Mouse (Mus musculus) midbrain, embryonic 15.5 days (tissue): Measurements from ENCODE around the gene Pcbp3. TPM values are rescaled to one million over a fixed set of nuclear protein-coding genes. Genes with fewer than 3 reads are reported as not detected.

Experiments
- ATAC-seq: fragments of 200-750 bp; cut with Nextera tagmentation; replicated peaks from 2 replicates; pipeline ENCODE4 v1.8.0; 2017; ENCODE audit warnings: moderate TSS enrichment
- H3K27ac ChIP-seq: fragments of 300-500 bp; sonication (generic); 2 replicates; pipeline ENCODE4 v1.5.1; 2015; ENCODE audit warnings: mild to moderate bottlenecking, inconsistent platforms
- H3K27me3 ChIP-seq: fragments of 300-500 bp; sonication (generic); replicated peaks from 2 replicates; pipeline ENCODE4 v1.6.1; 2015; ENCODE audit warnings: inconsistent platforms
- H3K36me3 ChIP-seq: fragments of 300-500 bp; sonication (generic); replicated peaks from 2 replicates; pipeline ENCODE4 v1.6.1; 2015; ENCODE audit warnings: inconsistent platforms
- H3K4me1 ChIP-seq: fragments of 300-500 bp; sonication (generic); 2 replicates; pipeline ENCODE4 v1.6.1; 2015; ENCODE audit warnings: inconsistent platforms
- H3K4me2 ChIP-seq: fragments of 300-500 bp; sonication (generic); 2 replicates; pipeline ENCODE4 v1.6.1; 2015; ENCODE audit warnings: inconsistent platforms, mild to moderate bottlenecking, moderate library complexity
- H3K4me3 ChIP-seq: fragments of 300-500 bp; sonication (generic); 2 replicates; pipeline ENCODE4 v1.5.1; 2015; ENCODE audit warnings: mild to moderate bottlenecking, inconsistent platforms
- H3K9ac ChIP-seq: fragments of 300-500 bp; sonication (generic); 2 replicates; pipeline ENCODE4 v1.6.1; 2015; ENCODE audit warnings: mild to moderate bottlenecking, inconsistent platforms
- H3K9me3 ChIP-seq: fragments of 300-500 bp; sonication (generic); 2 replicates; pipeline ENCODE4 v1.6.1; 2016; ENCODE audit warnings: inconsistent platforms
- WGBS: fragments of 180-500 bp; shearing (Covaris S2); methylation state at CpG from one replicate; pipeline ENCODE4 v1.1.7; 2015; ENCODE audit warnings: mixed read lengths; 5-methylcytosine and 5-hydroxymethylcytosine counted together
- polyA plus RNA-seq: library from polyadenylated mRNA; unstranded; fragments of >200 nt; fragmentation: Nextera tagmentation; extraction: Ambion mirVana; gene quantifications from 2 replicates; pipeline ENCODE4 v1.2.1, GENCODE M21; 2015

The Pcbp3 gene
- polyA plus RNA-seq, 1 experiment from 2014 or later: 69.5 TPM

- Histone ChIP-seq H3K9me3 (no peaks in the 10 kb centered on the region), H3K4me3 (no peak overlapping the region), H3K4me1 (peaks cover 14% of the 10 kb centered on the region), H3K9ac (peak overlapping the region; percentile 24; the same call in 1 of the 2 replicates), H3K27ac (no peak overlapping the region), H3K27me3 (no peaks in the 10 kb centered on the region), H3K4me2 (peak overlapping the region; percentile 28), H3K36me3 (no peaks in the 10 kb centered on the region)
- no peak; the same call in 1 of the 2 replicates for ATAC-seq
- WGBS: 47% methylated on average over 3 of the region's 3 CpGs
Measured at GRCm38 (mm10) chr10:76733677-76734068, 228.0 kb downstream of the Pcbp3 start.

GRCm38 (mm10) chr10:76732881-76733676, 228.6 kb downstream of the Pcbp3 start:
- H3K4me2 ChIP-seq: peak overlapping the region; percentile 28
- ATAC-seq: peak; percentile 83
- no peaks in the 10 kb centered on the region for H3K36me3 ChIP-seq
- peak overlapping the region; percentile 24; the same call in 1 of the 2 replicates for H3K9ac ChIP-seq
- peaks cover 14% of the 10 kb centered on the region for H3K4me1 ChIP-seq
- H3K27me3 ChIP-seq: no peaks in the 10 kb centered on the region
- no peak overlapping the region for H3K4me3 ChIP-seq
- H3K27ac ChIP-seq: no peak overlapping the region
- H3K9me3 ChIP-seq: no peaks in the 10 kb centered on the region
- 21% methylated on average over 17 of the region's 17 CpGs for WGBS

GRCm38 (mm10) chr10:76732391-76732790, 229.3 kb downstream of the Pcbp3 start:
- H3K36me3 ChIP-seq: no peaks in the 10 kb centered on the region
- no peak overlapping the region for H3K27ac ChIP-seq
- peaks cover 14% of the 10 kb centered on the region for H3K4me1 ChIP-seq
- no peaks in the 10 kb centered on the region for H3K9me3 ChIP-seq
- ATAC-seq: no peak
- H3K9ac ChIP-seq: no peak overlapping the region
- 68% methylated on average over 6 of the region's 6 CpGs for WGBS
- H3K4me3 ChIP-seq: no peak overlapping the region
- no peak overlapping the region for H3K4me2 ChIP-seq
- H3K27me3 ChIP-seq: no peaks in the 10 kb centered on the region

- H3K4me1 ChIP-seq: peaks cover 14% of the 10 kb centered on the region
- no peaks in the 10 kb centered on the region for H3K9me3 ChIP-seq
- H3K4me3 ChIP-seq: no peak overlapping the region
- no peak for ATAC-seq
- no peak overlapping the region for H3K27ac ChIP-seq
- no peaks in the 10 kb centered on the region for H3K27me3 ChIP-seq
- WGBS: 67% methylated on average over 20 of the region's 20 CpGs
- no peaks in the 10 kb centered on the region for H3K36me3 ChIP-seq
- no peak overlapping the region for H3K9ac ChIP-seq
- no peak overlapping the region for H3K4me2 ChIP-seq
Measured at GRCm38 (mm10) chr10:76731621-76732239, 230.0 kb downstream of the Pcbp3 start.

DNA sequence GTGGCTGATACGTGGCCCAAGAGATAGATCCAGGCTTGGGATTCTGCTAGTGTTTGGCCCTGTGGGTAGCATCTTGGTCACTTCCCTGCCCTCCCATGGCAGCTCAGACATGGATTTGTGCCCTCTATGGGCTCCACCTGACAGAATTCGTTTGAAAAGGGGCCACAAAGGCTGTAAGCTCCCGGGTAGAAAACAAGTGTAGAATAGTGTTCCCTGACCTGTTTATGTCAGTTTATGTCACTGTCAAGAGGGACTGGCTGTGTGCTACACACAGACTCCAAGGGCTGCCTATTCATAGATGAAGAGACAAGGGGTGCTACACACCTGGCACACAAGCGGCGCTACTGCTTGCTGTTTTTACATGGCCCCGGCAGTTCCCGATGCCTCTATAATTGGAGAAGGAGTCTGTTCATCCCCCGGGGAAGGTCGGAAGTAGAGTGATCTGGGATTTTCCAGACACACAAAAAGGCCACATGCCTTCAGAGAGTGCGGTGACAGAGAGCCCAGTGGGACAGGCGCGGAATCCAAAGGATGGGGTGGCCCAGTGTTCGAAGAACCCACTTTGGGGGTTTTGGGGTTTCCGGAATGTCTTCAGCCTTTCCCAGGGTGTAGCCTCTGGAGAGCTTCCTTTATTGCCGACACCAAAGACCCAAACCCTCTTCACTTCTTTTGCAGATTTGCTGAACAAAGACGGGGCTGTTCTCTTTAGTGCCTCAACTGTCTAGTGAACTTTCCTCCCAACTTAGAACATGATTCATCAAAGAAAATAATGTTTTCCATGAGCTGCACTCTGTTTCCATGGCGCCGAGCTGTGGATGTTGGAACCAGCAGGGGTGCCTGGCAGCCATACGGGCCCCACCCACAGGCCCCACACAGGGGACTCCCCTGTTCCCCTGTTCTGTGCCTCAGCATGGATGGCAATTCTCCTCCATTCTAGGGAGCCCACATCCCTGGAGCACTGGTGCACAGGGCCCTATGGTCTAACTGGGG, 231.8 kb downstream of the Pcbp3 start:
- H3K4me2 ChIP-seq: no peak overlapping the region
- no peaks in the 10 kb centered on the region for H3K9me3 ChIP-seq
- H3K27me3 ChIP-seq: no peaks in the 10 kb centered on the region
- H3K36me3 ChIP-seq: no peaks in the 10 kb centered on the region
- no peak for ATAC-seq
- H3K9ac ChIP-seq: no peak overlapping the region
- H3K27ac ChIP-seq: no peak overlapping the region
- no peak overlapping the region for H3K4me3 ChIP-seq
- WGBS: 78% methylated on average over 19 of the region's 19 CpGs
- peaks cover 14% of the 10 kb centered on the region for H3K4me1 ChIP-seq

GRCm38 (mm10) chr10:76728369-76728768, 233.3 kb downstream of the Pcbp3 start:
- ATAC-seq: no peak
- Histone ChIP-seq H3K27me3 (no peaks in the 10 kb centered on the region), H3K4me1 (peaks cover 9% of the 10 kb centered on the region), H3K9ac (no peak overlapping the region), H3K27ac (no peak overlapping the region), H3K9me3 (no peaks in the 10 kb centered on the region), H3K36me3 (no peaks in the 10 kb centered on the region), H3K4me2 (no peak overlapping the region), H3K4me3 (no peak overlapping the region)
- 16% methylated on average over 11 of the region's 11 CpGs for WGBS

DNA sequence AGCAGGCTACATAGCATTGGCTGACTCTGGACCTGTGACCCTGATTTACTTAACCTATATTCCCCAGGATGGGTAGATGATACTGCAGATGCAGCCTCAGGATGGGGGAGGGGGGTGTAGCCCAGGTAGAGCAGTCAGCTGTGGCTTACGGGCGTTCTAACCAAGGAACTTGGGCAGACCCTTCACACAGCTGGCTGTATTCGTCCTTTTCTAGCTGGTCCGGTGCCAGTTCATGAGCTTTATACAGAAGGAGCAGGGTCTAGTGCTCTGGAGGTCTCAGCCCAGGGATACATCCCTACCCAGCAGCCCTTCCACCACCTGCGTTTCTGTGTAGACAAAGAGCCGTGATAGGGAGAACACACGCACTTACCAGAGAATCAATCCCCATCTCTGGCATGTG, 234.4 kb downstream of the Pcbp3 start:
- no peak overlapping the region for H3K4me2 ChIP-seq
- H3K4me3 ChIP-seq: no peak overlapping the region
- WGBS: 85% methylated on average over 7 of the region's 7 CpGs
- no peaks in the 10 kb centered on the region for H3K9me3 ChIP-seq
- no peak overlapping the region for H3K9ac ChIP-seq
- ATAC-seq: no peak
- no peaks in the 10 kb centered on the region for H3K27me3 ChIP-seq
- no peaks in the 10 kb centered on the region for H3K4me1 ChIP-seq
- no peak overlapping the region for H3K27ac ChIP-seq
- no peaks in the 10 kb centered on the region for H3K36me3 ChIP-seq

DNA sequence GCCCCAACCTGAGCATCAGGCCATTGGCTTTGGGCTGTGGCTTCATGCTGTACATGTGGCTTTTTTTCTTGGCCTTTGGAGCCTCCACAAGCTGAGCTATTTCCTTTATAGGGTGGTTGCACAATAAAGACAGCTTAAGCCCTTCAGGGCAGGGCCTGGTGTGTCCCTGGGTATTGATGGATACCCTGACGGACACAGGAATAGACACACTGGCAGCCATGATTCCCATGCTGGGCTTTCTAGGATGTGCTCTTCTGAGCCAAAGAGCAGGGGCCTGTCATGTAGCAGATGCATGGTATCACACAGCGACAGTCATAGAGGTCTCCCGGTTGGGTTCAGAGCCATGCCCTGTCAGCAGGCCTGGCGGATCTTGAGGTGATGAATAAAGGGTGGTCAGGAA, 234.8 kb downstream of the Pcbp3 start:
- ATAC-seq: no peak
- H3K27ac ChIP-seq: no peak overlapping the region
- H3K27me3 ChIP-seq: no peaks in the 10 kb centered on the region
- no peak overlapping the region for H3K9ac ChIP-seq
- H3K36me3 ChIP-seq: no peaks in the 10 kb centered on the region
- no peaks in the 10 kb centered on the region for H3K9me3 ChIP-seq
- WGBS: 97% methylated on average over 4 of the region's 4 CpGs
- H3K4me3 ChIP-seq: no peak overlapping the region
- H3K4me1 ChIP-seq: no peaks in the 10 kb centered on the region
- H3K4me2 ChIP-seq: no peak overlapping the region

DNA sequence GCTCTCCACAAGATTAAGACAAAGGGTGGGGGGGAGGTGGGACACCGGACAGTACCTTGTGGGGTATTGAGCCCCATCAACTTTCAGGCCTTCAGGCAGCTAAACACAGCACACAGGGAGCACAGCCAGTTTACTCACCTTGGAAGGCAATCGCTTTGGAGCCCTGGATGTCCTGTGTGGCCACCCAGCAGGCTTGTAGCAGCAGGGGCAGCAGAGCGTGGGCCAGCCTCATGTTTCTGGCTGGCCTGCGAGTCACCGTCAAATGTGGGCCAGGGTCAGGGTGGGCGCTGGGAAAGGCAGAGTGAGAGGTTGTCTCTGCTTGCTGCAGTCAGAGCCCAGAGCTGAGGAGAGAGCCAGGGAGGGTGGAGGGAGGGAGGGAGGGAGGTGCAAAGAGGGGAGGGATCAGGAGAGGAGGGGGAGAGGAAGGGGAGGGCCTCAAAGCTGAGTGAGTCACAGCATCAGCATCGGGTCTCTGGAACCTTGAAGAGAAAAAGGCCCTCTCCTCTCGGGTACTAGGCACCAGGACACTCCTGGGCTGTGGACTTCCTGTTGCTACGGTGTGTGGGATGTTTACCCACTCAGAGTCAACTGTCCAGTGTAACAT, 235.9 kb downstream of the Pcbp3 start, which contains the start of gene Col6a1:
Gene Col6a1, minus strand, starts transcription at position 487 of the 604 bp plus-strand sequence.
- Histone ChIP-seq H3K36me3 (no peaks in the 10 kb centered on the region), H3K27ac (no peak within 1 kb of the TSS), H3K4me1 (no peaks in the 10 kb centered on the region), H3K27me3 (no peaks in the 10 kb centered on the region), H3K9ac (no peak within 1 kb of the TSS), H3K4me2 (no peak within 1 kb of the TSS), H3K4me3 (no peak within 1 kb of the TSS), H3K9me3 (no peaks in the 10 kb centered on the region)
- 34% methylated on average over 9 of the region's 9 CpGs for WGBS
- ATAC-seq: no peak

DNA sequence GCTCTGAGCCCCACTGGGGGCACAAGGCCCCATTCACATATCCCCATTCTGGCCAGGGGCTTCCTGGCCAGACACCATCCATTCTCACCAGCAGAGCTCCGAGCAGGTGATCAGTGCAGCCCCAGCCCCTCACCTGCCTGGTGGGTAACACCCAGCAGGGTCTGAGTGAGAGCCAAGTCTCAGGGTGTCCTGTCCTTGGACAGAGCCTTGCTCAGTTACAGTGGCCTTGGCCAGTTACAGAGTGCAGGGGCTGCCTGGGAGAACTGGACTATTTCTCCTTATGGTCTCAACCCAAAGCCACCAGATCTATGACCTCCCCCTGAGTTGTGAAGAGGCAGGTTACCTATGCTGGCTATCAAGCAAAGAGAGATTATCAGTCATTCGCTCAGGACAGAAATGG, 236.6 kb downstream of the Pcbp3 start:
- ATAC-seq: no peak
- Histone ChIP-seq H3K27ac (no peak overlapping the region), H3K9me3 (no peaks in the 10 kb centered on the region), H3K9ac (no peak overlapping the region), H3K36me3 (no peaks in the 10 kb centered on the region), H3K4me2 (no peak overlapping the region), H3K4me1 (no peaks in the 10 kb centered on the region), H3K27me3 (no peaks in the 10 kb centered on the region), H3K4me3 (no peak overlapping the region)
- WGBS: 93% methylated on average over 2 of the region's 2 CpGs

DNA sequence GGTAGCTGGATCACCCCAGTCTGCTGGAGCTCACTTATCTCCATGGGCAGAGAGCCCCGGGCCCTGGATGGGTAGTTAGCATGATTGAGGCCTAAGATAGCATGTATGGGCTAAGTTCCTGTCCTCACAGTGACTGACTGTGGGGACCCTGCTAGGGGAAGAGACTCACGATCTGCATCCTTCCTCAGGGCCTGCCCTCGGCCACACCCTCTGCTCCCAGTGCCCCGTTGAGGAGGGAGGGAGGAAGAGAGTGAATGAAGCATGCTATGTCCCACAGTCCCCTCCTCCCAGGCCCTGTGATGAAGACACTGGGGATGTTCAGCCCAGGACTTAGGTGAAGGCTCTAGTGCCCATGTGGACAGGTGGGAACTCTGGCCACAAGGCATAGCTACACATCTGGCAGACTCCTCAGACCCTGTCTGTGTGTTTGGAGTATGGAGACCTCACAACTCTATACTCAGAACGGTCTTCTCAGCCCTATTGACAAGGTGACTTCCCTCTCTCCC, 237.4 kb downstream of the Pcbp3 start:
- no peak for ATAC-seq
- H3K27ac ChIP-seq: no peak overlapping the region
- H3K4me2 ChIP-seq: no peak overlapping the region
- no peaks in the 10 kb centered on the region for H3K9me3 ChIP-seq
- H3K4me3 ChIP-seq: no peak overlapping the region
- no peak overlapping the region for H3K9ac ChIP-seq
- no peaks in the 10 kb centered on the region for H3K27me3 ChIP-seq
- H3K4me1 ChIP-seq: no peaks in the 10 kb centered on the region
- H3K36me3 ChIP-seq: no peaks in the 10 kb centered on the region
- 53% methylated on average over 5 of the region's 5 CpGs for WGBS
